Mouse (Mus musculus): Measurements from ENCODE around the gene Olfr143.

Olfr143 gene

DNA sequence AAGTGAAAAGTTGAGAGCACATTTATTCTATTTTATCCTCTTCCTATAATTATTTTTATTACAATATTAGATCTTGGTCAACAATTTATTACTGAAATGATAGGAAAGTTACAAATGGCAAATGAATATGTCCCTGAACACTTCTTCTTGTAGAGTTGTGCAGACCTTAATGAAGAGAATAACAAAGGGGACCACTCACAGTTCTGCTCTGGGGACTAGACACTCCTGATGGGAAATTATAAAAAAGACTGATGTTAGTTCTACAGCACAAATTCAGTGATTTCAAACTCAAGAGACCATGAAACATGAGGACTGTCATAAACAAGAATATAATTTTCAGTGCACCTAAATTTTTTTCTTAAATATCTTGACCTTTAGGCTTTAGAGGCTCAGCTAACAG lies at the start of gene Olfr143:
Gene Olfr143 (plus strand): TSS at position 301 of the 400 bp plus-strand sequence.
- no peak for DNase-seq (ENCODE audit: low spot score in 2 of 2)

DNA sequence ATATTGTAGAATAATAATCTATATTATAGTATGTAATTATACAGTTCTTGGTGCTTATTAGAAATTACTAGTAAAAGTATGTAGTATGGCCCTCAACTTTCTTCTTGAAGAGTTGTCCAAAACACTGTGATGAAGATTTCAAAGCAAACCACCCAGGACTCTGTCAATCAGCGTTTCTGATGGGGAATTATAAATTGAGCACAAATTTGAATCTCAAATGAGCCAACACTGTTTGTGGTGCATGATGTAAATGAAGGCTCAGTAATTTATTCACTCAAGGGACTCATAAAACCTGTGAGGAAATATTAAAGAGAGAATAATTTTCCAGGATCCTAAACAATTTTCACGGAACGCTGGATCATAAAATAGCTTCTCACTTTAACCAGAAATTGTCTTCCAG lies 44.5 kb upstream of the Olfr143 start, which contains the start of gene Olfr893:
Gene Olfr893 (plus strand): TSS at position 301 of the 400 bp plus-strand sequence.
- DNase-seq (ENCODE audit: low spot score in 2 of 2), result no peak

- DNase-seq (ENCODE audit: low spot score in 2 of 2), result no peak
Measured at GRCm38 (mm10) chr9:38217755-38218154, 34.8 kb upstream of the Olfr143 start, which contains the start of gene Olfr894. Gene Olfr894, plus strand, starts transcription at chr9:38218055.

- DNase-seq (ENCODE audit: low spot score in 2 of 2), result no peak
Measured at GRCm38 (mm10) chr9:38267551-38267950, 15.0 kb downstream of the Olfr143 start, which contains the start of gene Olfr895. Gene Olfr895, plus strand, starts transcription at chr9:38267851.

GRCm38 (mm10) chr9:38290807-38291206 lies 38.2 kb downstream of the Olfr143 start, which contains the start of gene Olfr896-ps1:
Gene Olfr896-ps1, plus strand, starts transcription at chr9:38291107.
- DNase-seq (ENCODE audit: low spot score in 2 of 2), result no peak

Data from spleen, postnatal 10 days (tissue).